8 mouse cellular contexts compared by ENCODE assay signal in genomic region chr6:83598646-83599045, GRCm38 (mm10). TPM values are rescaled to one million over a fixed set of nuclear protein-coding genes. Genes with fewer than 3 reads are reported as not detected.
DNase-seq lines count a peak whose midpoint lies in the region; ATAC-seq and TF ChIP-seq lines count a peak whose summit lies in the region.

No protein-coding gene starts in this region.

- ATAC-seq in forebrain, embryonic 14.5 days: peak; percentile 54
- no peak for ATAC-seq in stomach, embryonic 16.5 days (ENCODE audit: insufficient read depth, low FRiP score)

- DNase-seq in left cerebral cortex, adult 2 months (ENCODE audit: extremely low spot score in 1 of 2, low spot score in 2 of 2): peak; percentile 23 to 29
- DNase-seq in left cerebral cortex, postnatal 36 days (ENCODE audit: low spot score in 2 of 2): no peak
- peak; percentile 79 for DNase-seq in brain, embryonic 14.5 days (ENCODE audit: low read depth)
- DNase-seq in forebrain, embryonic 14.5 days (ENCODE audit: low spot score): peak; percentile 67
- DNase-seq in hindbrain, embryonic 10.5 days (ENCODE audit: low spot score): peak; percentile 69
- DNase-seq in limb, embryonic 10.5 days (ENCODE audit: low spot score): peak; percentile 62
- peak; percentile 66 for DNase-seq in midbrain, embryonic 10.5 days (ENCODE audit: low spot score)

- peak; percentile 65 for TF ChIP-seq CTCF in left cerebral cortex, adult 2 months (IDR thresholded peaks at IDR 0.05)
- peak; percentile 71 for TF ChIP-seq CTCF in brain, embryonic 14.5 days (IDR thresholded peaks at IDR 0.05; ENCODE audit: borderline replicate concordance, extremely low read depth, insufficient read depth, insufficient read length)

- H3K4me1 ChIP-seq in forebrain, embryonic 14.5 days (ENCODE audit: control insufficient read depth, insufficient read depth, low read length): peaks cover 3% of the 10 kb centered on the region
- peaks cover 8% of the 10 kb centered on the region; the same call in 1 of the 2 replicates for H3K4me1 ChIP-seq in hindbrain, embryonic 10.5 days (replicated peaks)
- 0 out of 2 replicates have a peak, but pooled peaks cover 3% of the 10 kb centered on the region for H3K4me1 ChIP-seq in limb, embryonic 10.5 days
- peaks cover 6% of the 10 kb centered on the region for H3K4me1 ChIP-seq in midbrain, embryonic 10.5 days
- H3K4me1 ChIP-seq in stomach, embryonic 16.5 days (ENCODE audit: control insufficient read depth, insufficient read depth, low read length): no peaks in the 10 kb centered on the region

- intact Hi-C loops in left cerebral cortex, adult 2 months (cut with DNase I): no loop called here
- intact Hi-C loops in left cerebral cortex, postnatal 36 days (cut with DNase I): no loop called here

- H3K27ac ChIP-seq in left cerebral cortex, adult 2 months: no peak overlapping the region
- no peak overlapping the region for H3K27ac ChIP-seq in forebrain, embryonic 14.5 days (ENCODE audit: low read depth, low read length)
- H3K27ac ChIP-seq in hindbrain, embryonic 10.5 days: peak overlapping the region; percentile 83
- H3K27ac ChIP-seq in limb, embryonic 10.5 days: peak overlapping the region; percentile 67
- peak overlapping the region; percentile 87 for H3K27ac ChIP-seq in midbrain, embryonic 10.5 days (replicated peaks)
- H3K27ac ChIP-seq in stomach, embryonic 16.5 days (ENCODE audit: low read length): no peak overlapping the region

- H3K4me2 ChIP-seq in forebrain, embryonic 14.5 days (ENCODE audit: low read length): peak overlapping the region; percentile 53
- H3K4me2 ChIP-seq in stomach, embryonic 16.5 days (ENCODE audit: low read depth, low read length): peak overlapping the region; percentile 55

- no peaks in the 10 kb centered on the region for H3K27me3 ChIP-seq in forebrain, embryonic 14.5 days (replicated peaks; ENCODE audit: control insufficient read depth, insufficient read depth, low read length)
- peaks cover 3% of the 10 kb centered on the region; the same call in 1 of the 2 replicates for H3K27me3 ChIP-seq in hindbrain, embryonic 10.5 days (ENCODE audit: insufficient read depth, poor library complexity, severe bottlenecking)
- no peaks in the 10 kb centered on the region for H3K27me3 ChIP-seq in limb, embryonic 10.5 days (ENCODE audit: low read depth, poor library complexity, severe bottlenecking)
- H3K27me3 ChIP-seq in midbrain, embryonic 10.5 days (ENCODE audit: low read depth, poor library complexity, severe bottlenecking): peaks cover 5% of the 10 kb centered on the region; the same call in 1 of the 2 replicates
- H3K27me3 ChIP-seq in stomach, embryonic 16.5 days (ENCODE audit: control insufficient read depth, insufficient read depth, low read length): no peaks in the 10 kb centered on the region

- 8% methylated on average over 9 of the region's 9 CpGs for WGBS in forebrain, embryonic 14.5 days
- WGBS in hindbrain, embryonic 10.5 days: 10% methylated on average over 9 of the region's 9 CpGs
- WGBS in limb, embryonic 10.5 days: 11% methylated on average over 9 of the region's 9 CpGs
- WGBS in midbrain, embryonic 10.5 days: 8% methylated on average over 9 of the region's 9 CpGs
- WGBS in stomach, embryonic 16.5 days: 8% methylated on average over 9 of the region's 9 CpGs

- H3K36me3 ChIP-seq in forebrain, embryonic 14.5 days (ENCODE audit: control insufficient read depth, insufficient read depth, low read length): no peaks in the 10 kb centered on the region
- no peaks in the 10 kb centered on the region for H3K36me3 ChIP-seq in hindbrain, embryonic 10.5 days
- H3K36me3 ChIP-seq in limb, embryonic 10.5 days: no peaks in the 10 kb centered on the region
- H3K36me3 ChIP-seq in midbrain, embryonic 10.5 days: no peaks in the 10 kb centered on the region
- H3K36me3 ChIP-seq in stomach, embryonic 16.5 days (ENCODE audit: control insufficient read depth, insufficient read depth, low read length): no peaks in the 10 kb centered on the region

- no peaks in the 10 kb centered on the region for H3K9me3 ChIP-seq in forebrain, embryonic 14.5 days (replicated peaks; ENCODE audit: control insufficient read depth, low read length)
- H3K9me3 ChIP-seq in hindbrain, embryonic 10.5 days: no peaks in the 10 kb centered on the region
- no peaks in the 10 kb centered on the region for H3K9me3 ChIP-seq in limb, embryonic 10.5 days (replicated peaks)
- H3K9me3 ChIP-seq in midbrain, embryonic 10.5 days (replicated peaks): no peaks in the 10 kb centered on the region
- H3K9me3 ChIP-seq in stomach, embryonic 16.5 days (replicated peaks; ENCODE audit: control insufficient read depth, low read length): no peaks in the 10 kb centered on the region

- H3K9ac ChIP-seq in forebrain, embryonic 14.5 days (ENCODE audit: low read length): peak overlapping the region; percentile 49
- H3K9ac ChIP-seq in stomach, embryonic 16.5 days (ENCODE audit: low read length): no peak overlapping the region

- no peak for TF ChIP-seq POLR2A in brain, embryonic 14.5 days (IDR thresholded peaks at IDR 0.05; ENCODE audit: borderline replicate concordance, extremely low read depth, insufficient read depth, insufficient read length, poor library complexity, severe bottlenecking)

- no peak overlapping the region for H3K4me3 ChIP-seq in left cerebral cortex, adult 2 months
- H3K4me3 ChIP-seq in forebrain, embryonic 14.5 days (ENCODE audit: low read depth, low read length): peak overlapping the region; percentile 24
- H3K4me3 ChIP-seq in hindbrain, embryonic 10.5 days: peak overlapping the region; percentile 53
- peak overlapping the region; percentile 49 for H3K4me3 ChIP-seq in limb, embryonic 10.5 days
- H3K4me3 ChIP-seq in midbrain, embryonic 10.5 days: peak overlapping the region; percentile 54
- peak overlapping the region; percentile 37 for H3K4me3 ChIP-seq in stomach, embryonic 16.5 days (replicated peaks; ENCODE audit: low read length)

RNA-seq across cellular contexts. Expression of gene Stambp, which starts 26.1 kb away (rescaled TPM):
- total RNA-seq in left cerebral cortex, adult 2 months (2021): 10 to 100 TPM; 30.2 to 30.6 TPM
- total RNA-seq in left cerebral cortex, postnatal 36 days (2021): 10 to 100 TPM; 30.9 to 35.3 TPM
- polyA plus RNA-seq in brain, embryonic 14.5 days (2012; rRNA removed): 41.8 and 44.1 TPM in 2 replicates
- 56.5 and 62.7 TPM in 2 replicates for polyA plus RNA-seq in forebrain, embryonic 14.5 days (2014; fragmentation: Nextera tagmentation; extraction: Ambion mirVana)
- 17.5 and 24.3 TPM in 2 replicates for polyA plus RNA-seq in hindbrain, embryonic 10.5 days (2016; fragmentation: Nextera tagmentation; extraction: Ambion mirVana)
- polyA plus RNA-seq in limb, embryonic 10.5 days (2016; fragmentation: Nextera tagmentation; extraction: Ambion mirVana): 13.0 and 16.5 TPM in 2 replicates
- 17.8 and 18.3 TPM in 2 replicates for polyA plus RNA-seq in midbrain, embryonic 10.5 days (2016; fragmentation: Nextera tagmentation; extraction: Ambion mirVana)
- 28.0 and 32.5 TPM in 2 replicates for polyA plus RNA-seq in stomach, embryonic 16.5 days (2015; fragmentation: Nextera tagmentation; extraction: Ambion mirVana)

RNA-seq across cellular contexts. Expression of gene Clec4f, which starts 57.3 kb away (rescaled TPM):
- not detected for total RNA-seq in left cerebral cortex, adult 2 months (2021)
- not detected for total RNA-seq in left cerebral cortex, postnatal 36 days (2021)
- polyA plus RNA-seq in brain, embryonic 14.5 days (2012; rRNA removed): not detected in 2 replicates
- not detected in 2 replicates for polyA plus RNA-seq in forebrain, embryonic 14.5 days (2014; fragmentation: Nextera tagmentation; extraction: Ambion mirVana)
- polyA plus RNA-seq in hindbrain, embryonic 10.5 days (2016; fragmentation: Nextera tagmentation; extraction: Ambion mirVana): 0.10 TPM in 1 of 2 replicates, not detected in the other
- not detected in 2 replicates for polyA plus RNA-seq in limb, embryonic 10.5 days (2016; fragmentation: Nextera tagmentation; extraction: Ambion mirVana)
- polyA plus RNA-seq in midbrain, embryonic 10.5 days (2016; fragmentation: Nextera tagmentation; extraction: Ambion mirVana): 0.15 TPM in 1 of 2 replicates, not detected in the other
- 0.35 and 0.45 TPM in 2 replicates for polyA plus RNA-seq in stomach, embryonic 16.5 days (2015; fragmentation: Nextera tagmentation; extraction: Ambion mirVana)

Comparison
In these comparisons a context has a peak if more than half of its experiments do, and no peak if none do; other contexts are left out.
1. DNase-seq: peak in left cerebral cortex, adult 2 months (2 of 2), brain, embryonic 14.5 days (single experiment), forebrain, embryonic 14.5 days (single experiment), hindbrain, embryonic 10.5 days (single experiment), limb, embryonic 10.5 days (single experiment) and midbrain, embryonic 10.5 days (single experiment); none in left cerebral cortex, postnatal 36 days (0 of 2).
2. H3K27ac ChIP-seq: peak in hindbrain, embryonic 10.5 days (single experiment), limb, embryonic 10.5 days (single experiment) and midbrain, embryonic 10.5 days (single experiment); none in left cerebral cortex, adult 2 months (single experiment), forebrain, embryonic 14.5 days (single experiment) and stomach, embryonic 16.5 days (single experiment).